Mouse (Mus musculus): ENCODE measurements around the gene Ubap1l.
"Not testable (repeated sequence)": the region's sequence is repeated elsewhere in the genome, so short reads cannot be mapped to it uniquely, and the experiment has no call there.

Ubap1l gene

DNA sequence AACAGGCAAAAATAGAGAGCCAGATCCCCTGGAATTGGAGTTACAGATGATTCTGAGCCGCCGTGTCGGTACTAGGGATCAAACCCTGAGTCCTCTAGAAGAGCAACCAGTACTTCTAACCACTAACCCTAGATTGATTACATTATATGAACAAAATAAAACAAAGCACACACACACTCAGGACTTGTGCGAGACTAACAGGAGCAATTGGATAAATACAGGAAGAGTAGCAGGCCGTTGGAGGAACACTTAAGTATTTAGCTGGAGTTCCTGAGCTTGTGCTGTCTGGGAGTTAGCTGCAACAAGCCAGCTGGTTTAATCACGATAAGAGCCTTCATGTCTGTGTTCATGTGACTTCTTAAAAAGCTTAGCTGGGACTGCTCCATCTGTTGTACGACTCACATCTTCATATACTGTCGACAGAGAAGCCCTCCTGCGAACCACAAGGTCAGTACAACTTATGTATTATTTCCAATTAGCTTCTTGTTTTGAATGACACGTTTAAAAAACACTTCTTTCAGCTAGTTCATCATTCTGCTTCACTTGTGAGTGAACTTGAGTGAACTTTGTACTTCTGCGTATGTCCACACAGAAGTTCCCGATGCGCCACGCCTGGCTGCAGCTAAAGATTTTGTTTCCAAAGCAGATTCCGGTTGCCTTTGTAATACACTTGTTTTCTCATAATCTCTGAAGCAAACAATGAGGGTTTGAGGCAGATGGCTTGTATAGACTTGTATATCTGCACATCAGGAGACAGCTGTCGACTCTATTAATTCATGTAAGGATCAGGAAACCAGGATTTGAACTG lies at the start of gene Ubap1l:
TSS of gene Ubap1l (plus strand) at position 401 of the 808 bp plus-strand sequence.
- no peak for DNase-seq (ENCODE audit: low read depth)

DNA sequence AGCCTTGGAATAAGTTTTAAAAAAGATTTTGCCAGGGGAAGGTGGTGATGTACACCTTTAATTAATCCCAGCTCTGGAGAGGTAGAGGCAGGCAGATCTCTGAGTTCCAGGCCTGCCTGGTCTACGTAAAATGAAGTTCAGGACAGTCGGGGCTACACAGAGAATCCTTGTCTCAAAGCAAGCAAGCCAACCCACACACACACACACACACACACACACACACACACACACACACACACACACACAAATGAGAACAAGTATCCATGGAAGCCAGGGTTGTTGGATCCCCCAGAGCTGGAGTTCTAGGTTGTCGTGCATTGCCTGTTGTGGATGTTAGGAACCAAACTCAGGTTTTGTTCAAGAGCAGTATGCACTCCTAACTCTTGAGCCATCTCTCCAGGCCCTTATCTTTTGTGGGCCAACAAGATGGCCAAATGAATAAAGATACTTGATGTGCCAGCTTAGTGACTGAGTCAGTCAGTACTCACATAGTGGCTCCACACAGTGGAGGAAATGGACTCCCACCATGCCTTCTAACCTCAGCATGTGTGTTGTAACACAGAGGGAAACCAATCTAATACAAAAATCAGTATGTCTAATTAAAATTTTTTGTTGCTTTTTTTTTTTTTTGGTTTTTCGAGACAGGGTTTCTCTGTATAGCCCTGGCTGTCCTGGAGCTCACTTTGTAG lies 48.0 kb upstream of the Ubap1l start:
- peak; percentile 10 for DNase-seq (ENCODE audit: low read depth)

DNA sequence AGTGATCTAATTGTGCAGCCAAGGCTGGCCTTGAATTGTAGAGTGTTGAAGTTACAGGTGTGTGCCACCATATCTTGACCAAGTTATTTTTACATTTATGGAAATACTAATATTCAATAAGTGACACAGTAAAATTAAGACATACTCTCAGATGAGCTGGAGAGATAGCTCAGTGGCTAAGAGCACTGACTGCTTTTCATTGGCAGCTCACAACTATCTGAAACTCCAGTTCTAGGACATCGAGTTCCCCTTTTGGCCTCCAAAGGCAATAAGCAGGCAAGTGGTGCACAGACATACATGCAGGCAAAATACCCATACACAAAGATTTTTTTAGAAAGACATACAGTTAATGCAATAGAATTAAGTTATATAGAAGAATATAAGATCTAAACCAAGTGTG lies 47.0 kb upstream of the Ubap1l start:
- no peak for DNase-seq (ENCODE audit: low read depth)

GRCm38 (mm10) chr9:65322255-65322900 lies 38.5 kb upstream of the Ubap1l start:
- no peak for DNase-seq (ENCODE audit: low read depth)

DNA sequence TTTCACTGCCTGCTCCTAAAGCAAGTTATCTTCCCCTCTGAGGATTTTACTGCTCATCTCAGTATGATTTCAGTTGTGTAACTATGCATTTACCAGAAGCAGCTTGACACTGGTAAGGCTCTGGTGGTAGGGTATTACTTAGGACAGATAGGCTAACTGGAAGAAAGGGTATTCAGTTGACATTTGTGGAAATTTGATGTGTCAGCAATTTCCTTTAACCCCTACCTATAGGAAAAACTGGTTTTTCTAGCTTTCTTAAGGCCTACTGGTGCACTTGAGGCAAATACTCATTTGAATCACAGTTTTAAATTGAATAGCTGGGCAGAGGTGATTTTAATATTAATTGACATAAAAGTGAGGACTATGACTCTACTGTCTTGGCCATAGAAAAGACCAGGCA lies 34.9 kb upstream of the Ubap1l start:
- no peak for DNase-seq (ENCODE audit: low read depth)

- DNase-seq (ENCODE audit: low read depth): no peak
Measured at GRCm38 (mm10) chr9:65327371-65327770, 33.5 kb upstream of the Ubap1l start.

DNA sequence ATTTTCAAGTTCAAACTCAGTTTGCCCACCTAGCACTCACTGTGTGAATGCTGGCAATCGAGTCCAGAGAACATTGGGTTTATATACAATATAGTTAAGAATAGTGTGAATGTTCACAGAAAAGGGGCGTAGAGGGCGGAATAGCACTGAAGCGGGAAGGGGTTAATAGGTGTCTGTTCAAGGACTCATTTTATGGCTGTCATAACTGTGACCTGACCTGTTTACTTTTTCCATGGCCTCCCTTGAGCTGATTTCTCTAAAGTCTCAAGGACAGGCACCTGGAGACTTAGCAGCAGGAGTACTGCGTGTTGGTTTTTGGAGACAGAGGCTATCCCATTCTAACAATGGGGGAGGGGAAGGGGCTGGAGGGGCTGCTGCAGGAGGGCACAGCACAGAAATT lies 26.9 kb upstream of the Ubap1l start:
- no peak for DNase-seq (ENCODE audit: low read depth)

DNA sequence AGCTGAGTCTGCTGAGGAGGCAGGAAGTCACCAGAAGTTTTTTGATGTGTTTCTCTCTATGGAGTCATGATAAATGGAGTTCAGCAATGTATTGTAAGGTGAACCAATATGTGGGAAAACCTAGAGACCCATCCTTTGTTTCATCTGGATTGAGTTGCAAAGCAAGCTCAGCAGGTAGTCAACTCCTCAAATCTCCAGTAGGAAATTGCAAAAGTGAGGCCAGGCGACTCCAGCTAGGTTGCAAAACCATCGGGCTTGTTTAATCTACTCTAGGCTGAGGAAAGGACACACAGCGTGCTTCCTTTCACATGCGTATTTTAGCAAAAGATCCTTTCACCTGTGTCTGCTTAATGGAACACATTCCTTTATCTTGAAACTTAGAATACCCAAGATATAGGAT lies 21.7 kb upstream of the Ubap1l start:
- no peak for DNase-seq (ENCODE audit: low read depth)

GRCm38 (mm10) chr9:65340414-65340813 lies 20.4 kb upstream of the Ubap1l start:
- no peak for DNase-seq (ENCODE audit: low read depth)

- DNase-seq (ENCODE audit: low read depth): not testable (repeated sequence)
Measured at GRCm38 (mm10) chr9:65345439-65345838, 15.4 kb upstream of the Ubap1l start.

GRCm38 (mm10) chr9:65345854-65346475 lies 14.9 kb upstream of the Ubap1l start, which contains the start of gene Pdcd7:
Gene Pdcd7, plus strand, starts transcription at chr9:65346104.
- peak; percentile 97 for DNase-seq (ENCODE audit: low read depth)

GRCm38 (mm10) chr9:65346476-65347111 lies 14.2 kb upstream of the Ubap1l start:
- DNase-seq (ENCODE audit: low read depth): peak; percentile 78

- DNase-seq (ENCODE audit: low read depth): no peak
Measured at GRCm38 (mm10) chr9:65347112-65347850, 13.6 kb upstream of the Ubap1l start.

DNA sequence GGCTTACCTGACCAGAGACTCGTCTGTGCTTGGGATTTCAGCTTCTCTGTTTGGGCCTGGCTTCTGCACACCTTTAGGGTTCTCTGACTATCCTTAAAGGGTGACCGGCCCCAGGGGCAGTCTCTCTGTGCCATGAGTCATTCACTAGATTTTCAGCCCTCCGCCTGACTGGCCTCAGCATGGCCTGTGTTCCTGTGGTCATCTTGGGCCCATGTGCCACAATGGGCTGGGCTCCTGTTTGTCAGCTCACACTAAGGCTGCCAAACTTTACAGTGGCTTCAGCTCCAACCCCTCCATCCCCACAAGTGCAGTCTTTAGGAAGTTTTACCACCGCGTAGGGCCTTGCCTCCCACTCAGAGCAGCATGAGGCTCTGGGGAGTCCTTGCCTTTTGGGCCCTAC lies 7.6 kb upstream of the Ubap1l start:
- DNase-seq (ENCODE audit: low read depth): no peak

DNA sequence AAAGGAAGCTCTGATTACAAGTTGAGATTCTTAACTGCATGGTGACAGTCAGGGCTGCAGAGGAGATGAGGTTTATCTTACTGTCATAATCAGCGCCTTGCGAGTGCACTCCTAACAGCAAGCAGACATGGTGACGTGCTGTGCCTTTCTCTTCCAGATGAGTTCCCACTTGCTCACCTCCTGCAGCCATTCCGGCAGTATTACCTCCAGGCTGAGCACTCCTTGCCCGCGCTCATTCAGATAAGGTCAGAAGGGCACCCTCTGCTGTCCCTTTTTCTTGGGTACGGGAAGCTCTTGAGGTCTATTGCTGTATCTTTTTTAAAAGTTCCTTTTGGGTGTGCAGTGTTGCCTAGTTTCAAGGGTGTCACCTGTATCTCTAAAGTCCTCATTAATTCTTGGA lies 4.3 kb upstream of the Ubap1l start:
- DNase-seq (ENCODE audit: low read depth): no peak

DNA sequence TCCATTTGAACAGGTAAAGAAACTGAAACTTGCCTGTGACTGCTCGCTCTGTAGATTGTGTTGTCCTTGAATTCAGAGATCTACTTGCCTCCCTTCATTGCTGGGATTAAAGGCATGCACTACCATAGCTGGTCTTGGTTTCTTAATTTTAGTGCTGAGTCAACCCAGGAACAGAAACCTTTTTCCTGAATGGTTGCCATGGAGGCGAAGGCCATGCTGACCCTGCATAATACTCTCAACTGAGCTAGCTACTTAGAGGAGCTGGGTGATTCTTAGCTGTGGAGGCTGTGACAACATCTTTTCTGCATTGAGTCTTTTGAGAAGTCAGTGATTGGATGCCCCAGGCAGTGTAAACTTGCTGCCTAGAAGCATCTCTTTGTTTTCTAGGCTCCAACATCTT lies 3.9 kb upstream of the Ubap1l start:
- DNase-seq (ENCODE audit: low read depth): no peak

DNA sequence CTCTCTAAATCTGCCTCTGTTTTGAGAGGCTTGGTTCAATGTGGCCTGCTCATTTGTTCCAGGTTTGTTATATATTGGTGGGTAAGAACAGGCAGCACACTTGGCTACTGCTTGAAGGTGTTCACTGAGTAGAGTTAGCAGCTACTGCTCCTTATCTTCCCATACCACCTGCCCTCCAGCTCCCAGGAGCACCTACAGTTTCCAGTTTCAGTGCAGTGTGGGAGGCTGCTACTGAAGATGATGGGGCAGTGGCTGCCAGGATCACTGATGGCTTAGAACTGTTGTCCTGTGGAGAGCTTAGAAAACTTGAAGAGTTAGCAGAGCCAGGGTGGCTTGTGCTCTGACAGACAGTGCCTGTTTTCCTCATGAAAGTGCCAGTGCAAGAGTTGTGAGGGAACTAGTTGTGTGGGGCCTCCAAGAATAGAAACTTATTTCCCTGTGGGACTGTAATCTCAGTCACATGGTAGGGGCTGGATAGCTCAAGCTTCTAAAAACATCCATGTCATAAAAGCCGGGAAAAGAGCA lies 1.8 kb upstream of the Ubap1l start:
- DNase-seq (ENCODE audit: low read depth): no peak

GRCm38 (mm10) chr9:65363684-65364083 lies 2.8 kb downstream of the Ubap1l start:
- DNase-seq (ENCODE audit: low read depth): no peak

GRCm38 (mm10) chr9:65365721-65366120 lies 4.9 kb downstream of the Ubap1l start:
- DNase-seq (ENCODE audit: low read depth): no peak

GRCm38 (mm10) chr9:65371756-65372155 lies 10.9 kb downstream of the Ubap1l start:
- DNase-seq (ENCODE audit: low read depth): no peak

DNA sequence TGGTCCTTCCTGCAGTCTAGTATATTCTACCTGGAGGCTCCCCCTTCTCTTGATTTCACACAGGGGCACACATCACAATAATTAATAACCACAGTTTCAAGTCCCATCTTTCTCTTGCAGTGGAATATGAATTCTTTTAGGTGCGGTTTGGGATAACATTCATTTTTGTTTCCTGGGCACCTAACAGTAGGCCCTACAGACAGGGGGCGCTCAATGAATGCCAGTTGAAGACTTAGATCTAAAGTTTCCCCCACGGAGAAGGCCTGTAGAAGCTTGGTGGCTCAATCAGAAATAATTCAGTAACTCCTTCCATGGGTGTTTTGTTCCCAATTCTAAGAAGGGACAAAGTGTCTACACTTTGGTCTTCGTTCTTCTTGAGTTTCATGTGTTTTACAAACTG lies 11.6 kb downstream of the Ubap1l start:
- DNase-seq (ENCODE audit: low read depth): peak; percentile 36
